Mouse (Mus musculus): ENCODE data around the gene Spata1.

GRCm38 (mm10) chr3:146450371-146450841, 49.1 kb downstream of the Spata1 start:
- TF ChIP-seq CTCF (IDR thresholded peaks at IDR 0.05; ENCODE audit: low read depth, low read length) (no peak), POLR2A (IDR thresholded peaks at IDR 0.05; ENCODE audit: borderline replicate concordance, low read depth, low read length) (peak; percentile 64; the same call in 1 of the 2 replicates)

Measured in bone marrow macrophage, adult 2 months (primary cell).